Mouse (Mus musculus) midbrain, embryonic 11.5 days (tissue): ENCODE measurements around the gene Kcnh4. TPM values are rescaled to one million over a fixed set of nuclear protein-coding genes. Genes with fewer than 3 reads are reported as not detected.

Source experiments
- ATAC-seq: fragments of 200-750 bp; cut with Nextera tagmentation; 2 replicates; pipeline ENCODE4 v1.8.0; 2017; ENCODE audit warnings: moderate TSS enrichment, moderate library complexity; ENCODE audit not compliant: low FRiP score
- DNase-seq: peaks from one replicate; pipeline ENCODE4 v3.0.0; 2015; ENCODE audit warnings: low spot score; ENCODE audit errors: missing footprints
- H3K27ac ChIP-seq: fragments of 300-500 bp; sonication (generic); 2 replicates; pipeline ENCODE4 v1.5.1; 2014; ENCODE audit warnings: low read depth, low read length
- H3K27me3 ChIP-seq: fragments of 300-500 bp; sonication (generic); 2 replicates; pipeline ENCODE4 v1.6.1; 2014; ENCODE audit warnings: mild to moderate bottlenecking, low read length, moderate library complexity, mixed read lengths; ENCODE audit not compliant: control insufficient read depth, insufficient read depth
- H3K36me3 ChIP-seq: fragments of 300-500 bp; sonication (generic); 2 replicates; pipeline ENCODE4 v1.6.1; 2014; ENCODE audit warnings: mild to moderate bottlenecking, low read length, moderate library complexity, mixed read lengths; ENCODE audit not compliant: control insufficient read depth, insufficient read depth
- H3K4me1 ChIP-seq: fragments of 300-500 bp; sonication (generic); 2 replicates; pipeline ENCODE4 v1.6.1; 2014; ENCODE audit warnings: low read length; ENCODE audit not compliant: control insufficient read depth, insufficient read depth
- H3K4me2 ChIP-seq: fragments of 300-500 bp; sonication (generic); 2 replicates; pipeline ENCODE4 v1.6.1; 2014; ENCODE audit warnings: mild to moderate bottlenecking, moderate library complexity
- H3K4me3 ChIP-seq: fragments of 300-500 bp; sonication (generic); 2 replicates; pipeline ENCODE4 v1.5.1; 2014; ENCODE audit warnings: low read depth, low read length
- H3K9ac ChIP-seq: fragments of 300-500 bp; sonication (generic); 2 replicates; pipeline ENCODE4 v1.6.1; 2014; ENCODE audit warnings: low read length
- H3K9me3 ChIP-seq: fragments of 300-500 bp; sonication (generic); 2 replicates; pipeline ENCODE4 v1.6.1; 2016; ENCODE audit warnings: low read length; ENCODE audit not compliant: control insufficient read depth
- WGBS: fragments of 180-500 bp; shearing (Covaris S2); extraction: QIAGEN DNeasy Blood & Tissue Kit; methylation state at CpG from one replicate; pipeline ENCODE4 v1.1.7; 2014; 5-methylcytosine and 5-hydroxymethylcytosine counted together
- polyA plus RNA-seq: library from polyadenylated mRNA; unstranded; fragments of >200 nt; fragmentation: Nextera tagmentation; extraction: Ambion mirVana; gene quantifications from 2 replicates; pipeline ENCODE4 v1.2.1, GENCODE M21; 2014

The Kcnh4 gene
- polyA plus RNA-seq, 1 experiment from 2014 or later: 2.7 TPM

GRCm38 (mm10) chr11:100745085-100745484, 14.7 kb downstream of the Kcnh4 start:
- DNase-seq (peak; percentile 90), ATAC-seq (no peak)
- Histone ChIP-seq H3K4me1 (no peaks in the 10 kb centered on the region), H3K9me3 (no peaks in the 10 kb centered on the region), H3K36me3 (no peaks in the 10 kb centered on the region), H3K27ac (no peak overlapping the region), H3K9ac (no peak overlapping the region), H3K27me3 (no peaks in the 10 kb centered on the region), H3K4me3 (no peak overlapping the region), H3K4me2 (no peak overlapping the region)
- WGBS: 17% methylated on average over 6 of the region's 6 CpGs

GRCm38 (mm10) chr11:100741348-100741747, 18.4 kb downstream of the Kcnh4 start:
- Histone ChIP-seq H3K36me3 (no peaks in the 10 kb centered on the region), H3K4me1 (peaks cover 9% of the 10 kb centered on the region), H3K4me3 (no peak overlapping the region), H3K9ac (no peak overlapping the region), H3K4me2 (no peak overlapping the region), H3K27me3 (no peaks in the 10 kb centered on the region), H3K9me3 (no peaks in the 10 kb centered on the region), H3K27ac (no peak overlapping the region)
- ATAC-seq (no peak), DNase-seq (no peak)
- WGBS: 72% methylated on average over 6 of the region's 6 CpGs

GRCm38 (mm10) chr11:100738749-100739148, 21.0 kb downstream of the Kcnh4 start:
- no peak for DNase-seq
- Histone ChIP-seq H3K4me2 (peak overlapping the region; percentile 49), H3K27me3 (no peaks in the 10 kb centered on the region), H3K36me3 (no peaks in the 10 kb centered on the region), H3K27ac (no peak overlapping the region), H3K4me1 (peaks cover 9% of the 10 kb centered on the region), H3K4me3 (peak overlapping the region; percentile 94), H3K9me3 (no peaks in the 10 kb centered on the region), H3K9ac (peak overlapping the region; percentile 62)
- WGBS: 22% methylated on average over 5 of the region's 5 CpGs
- ATAC-seq: no peak

- Histone ChIP-seq H3K27ac (peak within 1 kb of the TSS; percentile 13; the same call in 1 of the 2 replicates), H3K9ac (peak within 1 kb of the TSS; percentile 96)
- ATAC-seq: peak; percentile 99
Observed at GRCm38 (mm10) chr11:100738066-100738604, 21.6 kb downstream of the Kcnh4 start, which contains the start of gene Rab5c. TSS of gene Rab5c (minus strand) at chr11:100738215.

GRCm38 (mm10) chr11:100737105-100737733, 22.5 kb downstream of the Kcnh4 start:
- Histone ChIP-seq H3K4me1 (peaks cover 9% of the 10 kb centered on the region), H3K9ac (peak overlapping the region; percentile 96), H3K9me3 (no peaks in the 10 kb centered on the region), H3K4me3 (peak overlapping the region; percentile 94), H3K27me3 (no peaks in the 10 kb centered on the region), H3K36me3 (no peaks in the 10 kb centered on the region), H3K4me2 (peak overlapping the region; percentile 84), H3K27ac (no peak overlapping the region)
- DNase-seq (no peak), ATAC-seq (no peak)
- 2% methylated on average over 13 of the region's 13 CpGs for WGBS

More at GRCm38 (mm10) chr11:100738066-100738604, 21.6 kb downstream of the Kcnh4 start, which contains the start of gene Rab5c:
- H3K36me3 ChIP-seq: no peaks in the 10 kb centered on the region
- peak; percentile 99 for DNase-seq
- under 1% methylated on average over 39 of the region's 39 CpGs for WGBS
- peak within 1 kb of the TSS; percentile 94 for H3K4me3 ChIP-seq
- H3K9me3 ChIP-seq: no peaks in the 10 kb centered on the region
- no peaks in the 10 kb centered on the region for H3K27me3 ChIP-seq
- H3K4me1 ChIP-seq: peaks cover 9% of the 10 kb centered on the region
- H3K4me2 ChIP-seq: peak within 1 kb of the TSS; percentile 84

- Histone ChIP-seq H3K36me3 (no peaks in the 10 kb centered on the region), H3K4me3 (peak overlapping the region; percentile 94; the same call in 1 of the 2 replicates), H3K4me2 (peak overlapping the region; percentile 84), H3K9me3 (no peaks in the 10 kb centered on the region), H3K9ac (peak overlapping the region; percentile 96), H3K4me1 (peaks cover 9% of the 10 kb centered on the region), H3K27me3 (no peaks in the 10 kb centered on the region), H3K27ac (no peak overlapping the region)
- 87% methylated on average over 4 of the region's 4 CpGs for WGBS
- no peak for DNase-seq
- no peak for ATAC-seq
Observed at GRCm38 (mm10) chr11:100736746-100737080, 23.0 kb downstream of the Kcnh4 start.

- H3K36me3 ChIP-seq: no peaks in the 10 kb centered on the region
- ATAC-seq: no peak
- 79% methylated on average over 14 of the region's 14 CpGs for WGBS
Observed at GRCm38 (mm10) chr11:100735954-100736745, 23.6 kb downstream of the Kcnh4 start.

GRCm38 (mm10) chr11:100735134-100735865, 24.4 kb downstream of the Kcnh4 start:
- no peaks in the 10 kb centered on the region for H3K9me3 ChIP-seq
- H3K9ac ChIP-seq: no peak overlapping the region
- H3K27ac ChIP-seq: no peak overlapping the region
- DNase-seq (no peak), ATAC-seq (no peak)
- no peak overlapping the region for H3K4me2 ChIP-seq
- H3K4me3 ChIP-seq: no peak overlapping the region
- H3K4me1 ChIP-seq: peaks cover 9% of the 10 kb centered on the region
- H3K36me3 ChIP-seq: no peaks in the 10 kb centered on the region
- 87% methylated on average over 9 of the region's 9 CpGs for WGBS
- H3K27me3 ChIP-seq: no peaks in the 10 kb centered on the region

More at GRCm38 (mm10) chr11:100735954-100736745, 23.6 kb downstream of the Kcnh4 start:
- DNase-seq: no peak
- Histone ChIP-seq H3K9me3 (no peaks in the 10 kb centered on the region), H3K27me3 (no peaks in the 10 kb centered on the region), H3K27ac (no peak overlapping the region), H3K4me2 (no peak overlapping the region), H3K4me3 (no peak overlapping the region), H3K9ac (no peak overlapping the region; the same call in 1 of the 2 replicates), H3K4me1 (peaks cover 9% of the 10 kb centered on the region)
